Mouse (Mus musculus) liver, embryonic 11.5 days (tissue): ENCODE results near the gene Llph. TPM values are rescaled to one million over a fixed set of nuclear protein-coding genes. Genes with fewer than 3 reads are reported as not detected.

Experiments used
- ATAC-seq: fragments of 200-750 bp; cut with Nextera tagmentation; replicated peaks from 2 replicates; pipeline ENCODE4 v1.8.0; 2017; ENCODE audit warnings: moderate number of reproducible peaks, mild to moderate bottlenecking, moderate TSS enrichment, moderate library complexity; ENCODE audit not compliant: low FRiP score
- DNase-seq: peaks from one replicate; pipeline ENCODE4 v3.0.0-alpha.2; 2017; ENCODE audit warnings: low spot score
- H3K27ac ChIP-seq: fragments of 300-500 bp; sonication (generic); 2 replicates; pipeline ENCODE4 v1.5.1; 2014; ENCODE audit warnings: mild to moderate bottlenecking, low read depth, low read length, control low read depth
- H3K27me3 ChIP-seq: fragments of 300-500 bp; sonication (generic); replicated peaks from 2 replicates; pipeline ENCODE4 v1.6.1; 2014; ENCODE audit warnings: low read length, mixed read lengths; ENCODE audit not compliant: control insufficient read depth, insufficient read depth
- H3K36me3 ChIP-seq: fragments of 300-500 bp; sonication (generic); 2 replicates; pipeline ENCODE4 v1.6.1; 2014; ENCODE audit warnings: mild to moderate bottlenecking, low read length, moderate library complexity, mixed read lengths; ENCODE audit not compliant: control insufficient read depth, insufficient read depth
- H3K4me1 ChIP-seq: fragments of 300-500 bp; sonication (generic); replicated peaks from 2 replicates; pipeline ENCODE4 v1.6.1; 2014; ENCODE audit warnings: low read length, mixed read lengths; ENCODE audit not compliant: control insufficient read depth, insufficient read depth
- H3K4me2 ChIP-seq: fragments of 300-500 bp; sonication (generic); 2 replicates; pipeline ENCODE4 v1.6.1; 2014; ENCODE audit warnings: mild to moderate bottlenecking, control low read depth, moderate library complexity
- H3K4me3 ChIP-seq: fragments of 300-500 bp; sonication (generic); 2 replicates; pipeline ENCODE4 v1.5.1; 2014; ENCODE audit warnings: low read depth, low read length, control low read depth
- H3K9ac ChIP-seq: fragments of 300-500 bp; sonication (generic); 2 replicates; pipeline ENCODE4 v1.6.1; 2014; ENCODE audit warnings: low read depth, low read length, control low read depth
- H3K9me3 ChIP-seq: fragments of 300-500 bp; sonication (generic); 2 replicates; pipeline ENCODE4 v1.6.1; 2016; ENCODE audit warnings: low read length, inconsistent platforms, mixed read lengths; ENCODE audit not compliant: control insufficient read depth
- WGBS: fragments of 180-500 bp; shearing (Covaris S2); extraction: QIAGEN DNeasy Blood & Tissue Kit; methylation state at CpG from one replicate; pipeline ENCODE4 v1.1.7; 2014; 5-methylcytosine and 5-hydroxymethylcytosine counted together
- polyA plus RNA-seq: library from polyadenylated mRNA; unstranded; fragments of >200 nt; fragmentation: Nextera tagmentation; extraction: Ambion mirVana; gene quantifications from 2 replicates; pipeline ENCODE4 v1.2.1, GENCODE M21; 2014

Gene Llph
- polyA plus RNA-seq, 1 experiment from 2014 or later = 92.3 TPM

DNA sequence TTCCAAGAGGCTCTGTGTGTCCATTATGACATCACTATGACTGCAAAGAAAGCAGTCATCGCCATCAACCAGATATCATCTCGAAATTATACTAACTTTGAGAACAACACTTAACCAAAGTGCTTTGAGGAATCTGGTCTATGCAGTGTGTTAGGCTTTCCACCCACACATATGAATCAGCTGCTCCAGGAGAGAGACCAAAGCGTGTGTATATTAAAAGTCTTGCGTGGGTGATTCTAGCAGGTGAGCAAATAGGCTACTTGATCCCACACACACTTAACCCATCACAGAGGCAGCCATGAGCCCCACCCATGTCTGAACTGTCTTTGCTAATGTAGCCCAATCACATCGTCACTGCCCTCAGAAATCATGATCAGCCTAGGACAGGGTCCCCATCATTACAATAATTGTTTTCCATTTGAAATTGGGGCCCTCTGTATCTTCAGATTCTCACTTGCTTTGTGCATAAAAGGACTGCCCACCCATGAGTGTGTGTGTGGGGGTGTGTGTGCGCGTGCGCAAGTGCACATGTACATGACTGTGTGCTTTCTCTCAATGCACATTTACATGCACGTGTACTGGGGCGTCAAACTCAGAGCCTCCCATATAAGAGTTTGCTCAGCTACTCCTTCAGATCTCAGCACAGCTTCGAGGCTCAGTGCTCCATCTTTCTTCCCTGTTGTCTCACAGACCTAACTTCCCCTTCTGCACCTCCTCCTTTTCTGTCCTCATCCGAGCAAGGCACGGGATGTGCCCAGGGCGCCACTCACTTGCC is 29.6 kb upstream of the Llph start:
- Histone ChIP-seq H3K9ac (no peak overlapping the region), H3K4me3 (no peak overlapping the region), H3K27ac (no peak overlapping the region), H3K27me3 (peaks cover 11% of the 10 kb centered on the region), H3K9me3 (no peaks in the 10 kb centered on the region), H3K4me1 (no peaks in the 10 kb centered on the region; the same call in none of the 2 replicates), H3K36me3 (no peaks in the 10 kb centered on the region), H3K4me2 (no peak overlapping the region)
- WGBS = 73% methylated on average over 14 of the region's 14 CpGs
- DNase-seq (no peak), ATAC-seq (no peak)

GRCm38 (mm10) chr10:120201131-120201921 is 25.5 kb upstream of the Llph start, which contains the start of gene Tmbim4:
Tmbim4 (plus strand) TSS chr10:120201590.
- DNase-seq (peak; percentile 62), ATAC-seq (peak; percentile 77)
- Histone ChIP-seq H3K9ac (peak within 1 kb of the TSS; percentile 58), H3K36me3 (no peaks in the 10 kb centered on the region), H3K27ac (no peak within 1 kb of the TSS), H3K4me3 (peak within 1 kb of the TSS; percentile 64), H3K27me3 (peaks cover 11% of the 10 kb centered on the region), H3K4me2 (peak within 1 kb of the TSS; percentile 99), H3K4me1 (no peaks in the 10 kb centered on the region; the same call in none of the 2 replicates), H3K9me3 (no peaks in the 10 kb centered on the region)
- 2% methylated on average over 65 of the region's 65 CpGs for WGBS

DNA sequence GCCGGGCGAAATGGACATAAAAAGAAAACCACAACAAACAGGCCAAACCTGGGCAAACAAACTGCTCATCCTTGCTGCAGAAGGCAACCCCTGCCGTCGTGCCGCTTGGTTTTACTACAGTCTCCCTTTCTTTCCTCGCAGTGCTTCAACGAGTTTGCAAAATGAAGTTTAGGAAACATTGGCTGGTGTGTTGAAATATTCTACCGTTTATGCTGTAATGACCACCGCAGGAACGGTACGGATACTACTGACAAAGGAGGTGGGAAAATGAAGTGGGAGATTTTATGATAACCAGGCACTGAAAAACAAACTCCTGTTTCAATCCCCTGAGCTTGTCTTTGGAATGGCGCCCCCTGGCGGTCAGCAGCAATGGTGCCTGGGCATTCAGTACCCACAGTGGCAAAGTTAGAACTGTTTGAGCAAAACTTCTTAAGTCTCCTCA is 24.9 kb upstream of the Llph start, which contains the start of gene Irak3:
TSS of gene Irak3 (minus strand) at position 170 of the 442 bp plus-strand sequence.
- no peaks in the 10 kb centered on the region for H3K36me3 ChIP-seq
- WGBS = 1% methylated on average over 13 of the region's 13 CpGs
- peak within 1 kb of the TSS; percentile 99 for H3K4me2 ChIP-seq
- H3K27me3 ChIP-seq = peaks cover 11% of the 10 kb centered on the region
- H3K4me1 ChIP-seq = no peaks in the 10 kb centered on the region; the same call in none of the 2 replicates
- H3K9ac ChIP-seq = peak within 1 kb of the TSS; percentile 58
- H3K4me3 ChIP-seq = peak within 1 kb of the TSS; percentile 64
- no peak within 1 kb of the TSS for H3K27ac ChIP-seq
- H3K9me3 ChIP-seq = no peaks in the 10 kb centered on the region
- ATAC-seq (peak; percentile 72), DNase-seq (peak; percentile 79)

DNA sequence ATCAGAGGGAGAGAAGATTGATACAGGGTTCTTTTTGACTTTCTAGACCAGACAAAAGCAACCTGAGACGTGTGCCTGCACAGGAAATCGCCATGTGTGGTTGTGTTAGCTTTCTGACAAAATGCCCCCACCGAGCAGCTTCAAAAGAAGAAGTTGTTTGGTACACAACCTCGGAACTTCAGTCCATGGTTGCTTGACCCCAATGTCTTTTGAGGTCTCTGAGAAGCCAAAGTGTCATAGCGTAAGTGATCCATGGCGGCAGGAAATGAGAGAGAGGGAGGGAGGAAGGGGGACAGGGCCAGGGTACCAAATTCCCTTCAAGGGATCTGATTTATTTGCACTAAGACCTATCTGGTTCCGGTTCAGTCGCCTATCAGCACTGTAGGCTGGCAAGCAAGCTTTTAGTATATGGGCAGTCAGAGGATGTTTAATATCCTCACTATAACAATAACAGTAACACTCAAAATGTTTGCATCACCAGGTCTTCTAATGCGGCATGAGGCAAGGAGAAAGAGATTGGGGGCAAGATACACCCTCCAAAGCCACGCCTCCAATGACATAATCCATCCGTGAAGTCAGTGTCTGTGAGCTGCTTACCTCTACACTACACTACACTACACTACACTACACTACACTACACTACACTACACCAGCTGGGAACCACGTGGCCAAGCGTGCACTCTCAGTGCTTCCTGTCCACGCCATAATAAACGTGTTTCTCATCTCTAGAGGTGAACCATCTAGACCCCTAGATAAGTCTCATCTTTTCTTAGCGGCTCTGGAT is 24.2 kb upstream of the Llph start:
- H3K4me1 ChIP-seq = no peaks in the 10 kb centered on the region; the same call in none of the 2 replicates
- no peak overlapping the region for H3K9ac ChIP-seq
- 62% methylated on average over 16 of the region's 16 CpGs for WGBS
- no peak overlapping the region for H3K4me3 ChIP-seq
- peak overlapping the region; percentile 99; the same call in 1 of the 2 replicates for H3K4me2 ChIP-seq
- H3K27ac ChIP-seq = no peak overlapping the region
- H3K27me3 ChIP-seq = peaks cover 11% of the 10 kb centered on the region
- ATAC-seq = no peak
- H3K36me3 ChIP-seq = no peaks in the 10 kb centered on the region
- DNase-seq = no peak
- H3K9me3 ChIP-seq = no peaks in the 10 kb centered on the region

GRCm38 (mm10) chr10:120204591-120205210 is 22.2 kb upstream of the Llph start:
- H3K9me3 ChIP-seq = no peaks in the 10 kb centered on the region
- DNase-seq (no peak), ATAC-seq (no peak)
- H3K27me3 ChIP-seq = peaks cover 11% of the 10 kb centered on the region
- H3K27ac ChIP-seq = no peak overlapping the region
- 77% methylated on average over 13 of the region's 13 CpGs for WGBS
- H3K36me3 ChIP-seq = no peaks in the 10 kb centered on the region
- peaks cover 3% of the 10 kb centered on the region for H3K4me1 ChIP-seq
- H3K9ac ChIP-seq = no peak overlapping the region
- H3K4me2 ChIP-seq = no peak overlapping the region
- H3K4me3 ChIP-seq = no peak overlapping the region

DNA sequence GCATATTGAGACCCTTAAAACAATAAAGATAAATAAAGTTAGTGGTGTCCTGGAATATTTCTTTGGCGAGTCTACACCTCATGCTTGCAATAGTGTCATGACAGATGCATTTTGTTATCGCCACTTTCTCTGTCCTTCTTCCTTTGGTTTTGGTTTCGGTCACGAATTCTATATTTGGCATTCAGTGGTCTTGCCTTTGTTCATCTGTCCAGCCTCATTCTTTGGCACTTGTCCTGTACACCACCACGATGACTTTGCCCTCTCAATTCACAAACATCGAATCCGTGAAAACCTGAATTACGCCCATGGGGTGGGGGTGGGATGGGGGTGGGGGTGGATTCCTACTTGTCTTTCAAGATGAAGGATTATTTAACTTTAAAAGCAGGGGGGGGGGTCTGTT is 18.9 kb upstream of the Llph start:
- no peak overlapping the region for H3K4me2 ChIP-seq
- H3K4me3 ChIP-seq = no peak overlapping the region
- H3K36me3 ChIP-seq = no peaks in the 10 kb centered on the region
- DNase-seq = no peak
- no peaks in the 10 kb centered on the region for H3K9me3 ChIP-seq
- ATAC-seq = no peak
- 73% methylated on average over 8 of the region's 8 CpGs for WGBS
- H3K27ac ChIP-seq = no peak overlapping the region
- no peak overlapping the region for H3K9ac ChIP-seq
- H3K27me3 ChIP-seq = no peaks in the 10 kb centered on the region
- peaks cover 8% of the 10 kb centered on the region; the same call in 1 of the 2 replicates for H3K4me1 ChIP-seq

DNA sequence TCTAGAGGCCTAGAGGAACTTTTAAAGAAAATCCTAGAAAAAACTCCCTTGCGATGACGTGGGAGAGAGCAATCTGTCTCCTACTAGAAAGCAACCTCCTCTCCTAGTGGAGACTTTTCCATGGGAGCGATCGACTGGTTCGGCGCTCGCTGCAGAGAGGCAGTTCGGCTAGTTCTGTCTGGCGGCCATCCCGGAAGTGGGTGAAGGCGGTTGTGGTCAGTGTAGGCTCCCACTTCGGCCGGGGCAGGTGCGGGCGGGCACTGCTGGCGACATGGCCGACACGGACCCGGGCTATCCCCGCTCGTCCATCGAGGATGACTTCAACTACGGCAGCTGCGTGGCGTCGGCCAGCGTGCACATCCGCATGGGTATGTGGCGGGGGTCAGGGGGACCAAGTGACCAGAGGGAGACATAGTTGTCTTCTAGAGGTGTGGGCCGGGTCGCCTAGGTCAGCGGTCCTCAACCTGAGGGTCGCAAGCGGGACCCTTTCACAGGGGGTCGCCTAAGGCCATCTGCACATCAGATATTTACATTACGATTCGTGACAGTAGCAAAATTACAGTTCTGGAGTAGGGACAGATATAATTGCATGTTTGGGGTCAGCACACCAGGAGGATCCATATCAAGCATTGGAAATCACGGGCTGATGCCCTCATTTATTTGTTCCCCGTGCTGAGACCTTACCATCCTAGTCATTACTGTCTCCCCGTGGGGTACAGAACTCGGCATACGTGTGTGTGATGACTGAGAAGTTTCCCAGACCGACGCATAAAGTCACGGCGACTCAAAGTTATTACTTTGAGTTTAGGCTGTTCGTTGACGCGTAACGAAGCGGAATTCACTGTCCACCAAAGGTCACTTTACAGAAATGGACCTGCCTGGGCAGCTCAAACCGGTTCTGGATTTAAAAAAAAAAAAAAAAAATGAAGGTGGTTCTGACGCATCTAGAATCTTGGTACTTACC is 18.0 kb upstream of the Llph start:
- ATAC-seq = peak; percentile 88
- peak; percentile 82 for DNase-seq
- no peaks in the 10 kb centered on the region for H3K9me3 ChIP-seq
- H3K4me1 ChIP-seq = peaks cover 8% of the 10 kb centered on the region; the same call in 1 of the 2 replicates
- H3K36me3 ChIP-seq = no peaks in the 10 kb centered on the region
- H3K4me2 ChIP-seq = peak overlapping the region; percentile 74
- 3% methylated on average over 53 of the region's 53 CpGs for WGBS
- H3K4me3 ChIP-seq = peak overlapping the region; percentile 91
- H3K9ac ChIP-seq = peak overlapping the region; percentile 94
- H3K27ac ChIP-seq = peak overlapping the region; percentile 29; the same call in 1 of the 2 replicates
- no peaks in the 10 kb centered on the region for H3K27me3 ChIP-seq
